Mouse (Mus musculus) kidney, embryonic 14.5 days (tissue): ENCODE data around the gene Efna5. TPM values are rescaled to one million over a fixed set of nuclear protein-coding genes. Genes with fewer than 3 reads are reported as not detected.
A peak's percentile ranks its signal among the peaks of the same experiment; 100 is the strongest.

Experiments used
- ATAC-seq: fragments of 200-750 bp; cut with Nextera tagmentation; 2 replicates; pipeline ENCODE4 v1.8.0; 2017; ENCODE audit warnings: moderate number of reproducible peaks, mild to moderate bottlenecking, moderate TSS enrichment, moderate library complexity; ENCODE audit not compliant: low FRiP score, low TSS enrichment
- H3K27ac ChIP-seq: fragments of 300-500 bp; sonication (generic); 2 replicates; pipeline ENCODE4 v1.5.1; 2014; ENCODE audit warnings: low read depth, mild to moderate bottlenecking, low read length, moderate library complexity, mixed read lengths
- H3K27me3 ChIP-seq: fragments of 300-500 bp; sonication (generic); 2 replicates; pipeline ENCODE4 v1.6.1; 2014; ENCODE audit warnings: mild to moderate bottlenecking, low read length; ENCODE audit not compliant: control insufficient read depth, insufficient read depth
- H3K36me3 ChIP-seq: fragments of 300-500 bp; sonication (generic); 2 replicates; pipeline ENCODE4 v1.6.1; 2014; ENCODE audit warnings: low read length, mixed read lengths; ENCODE audit not compliant: control insufficient read depth, insufficient read depth
- H3K4me1 ChIP-seq: fragments of 300-500 bp; sonication (generic); 2 replicates; pipeline ENCODE4 v1.6.1; 2014; ENCODE audit warnings: low read length, mixed read lengths; ENCODE audit not compliant: control insufficient read depth, insufficient read depth
- H3K4me2 ChIP-seq: fragments of 300-500 bp; sonication (generic); replicated peaks from 2 replicates; pipeline ENCODE4 v1.6.1; 2014; ENCODE audit warnings: low read depth, mild to moderate bottlenecking, low read length
- H3K4me3 ChIP-seq: fragments of 300-500 bp; sonication (generic); 2 replicates; pipeline ENCODE4 v1.5.1; 2014; ENCODE audit warnings: mild to moderate bottlenecking, low read length
- H3K9ac ChIP-seq: fragments of 300-500 bp; sonication (generic); 2 replicates; pipeline ENCODE4 v1.6.1; 2014; ENCODE audit warnings: low read depth, mild to moderate bottlenecking, low read length, moderate library complexity
- H3K9me3 ChIP-seq: fragments of 300-500 bp; sonication (generic); 2 replicates; pipeline ENCODE4 v1.6.1; 2016; ENCODE audit warnings: low read length; ENCODE audit not compliant: control insufficient read depth
- WGBS: fragments of 180-500 bp; shearing (Covaris S2); extraction: QIAGEN DNeasy Blood & Tissue Kit; methylation state at CpG from one replicate; pipeline ENCODE4 v1.1.7; 2014; 5-methylcytosine and 5-hydroxymethylcytosine counted together
- polyA plus RNA-seq: library from polyadenylated mRNA; unstranded; fragments of >200 nt; fragmentation: Nextera tagmentation; extraction: Ambion mirVana; gene quantifications from 2 replicates; pipeline ENCODE4 v1.2.1, GENCODE M21; 2014

Gene Efna5
- polyA plus RNA-seq, 1 experiment from 2014 or later = 36.4 TPM

GRCm38 (mm10) chr17:62863004-62863403 is 18.1 kb downstream of the Efna5 start:
- Histone ChIP-seq H3K4me1 (0 out of 2 replicates have a peak, but pooled peaks cover 8% of the 10 kb centered on the region), H3K27me3 (no peaks in the 10 kb centered on the region), H3K9me3 (peaks cover 3% of the 10 kb centered on the region; the same call in 1 of the 2 replicates), H3K36me3 (no peaks in the 10 kb centered on the region), H3K4me2 (no peak overlapping the region), H3K27ac (no peak overlapping the region), H3K4me3 (no peak overlapping the region), H3K9ac (no peak overlapping the region)
- WGBS = 64% methylated on average over 3 of the region's 3 CpGs
- ATAC-seq = no peak

- no peak for ATAC-seq
- Histone ChIP-seq H3K27ac (peak overlapping the region; percentile 32; the same call in 1 of the 2 replicates), H3K4me2 (no peak overlapping the region), H3K4me1 (0 out of 2 replicates have a peak, but pooled peaks cover 8% of the 10 kb centered on the region), H3K9ac (no peak overlapping the region), H3K27me3 (no peaks in the 10 kb centered on the region), H3K9me3 (peaks cover 3% of the 10 kb centered on the region; the same call in 1 of the 2 replicates), H3K4me3 (no peak overlapping the region), H3K36me3 (no peaks in the 10 kb centered on the region)
- 45% methylated on average over 12 of the region's 12 CpGs for WGBS
Observed at GRCm38 (mm10) chr17:62862298-62862999, 18.7 kb downstream of the Efna5 start.

DNA sequence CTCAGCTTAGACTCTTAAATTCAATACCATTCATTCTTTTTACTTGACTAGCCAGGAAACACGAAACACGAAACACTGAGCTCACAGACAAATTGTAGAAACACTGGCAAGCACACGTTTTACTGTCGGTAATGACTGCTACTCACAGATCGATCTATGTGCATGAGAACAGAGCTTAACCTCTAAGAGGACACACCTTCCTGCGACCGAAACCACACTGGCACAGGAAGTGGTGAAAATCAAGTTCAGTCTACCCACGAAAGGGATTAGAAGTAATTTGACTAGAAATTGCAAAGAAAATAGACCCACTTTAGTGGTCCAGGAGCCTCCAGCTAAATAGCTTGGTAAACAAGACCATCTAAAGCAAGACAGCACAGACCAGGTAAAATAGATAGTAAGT is 23.8 kb downstream of the Efna5 start:
- no peaks in the 10 kb centered on the region for H3K36me3 ChIP-seq
- H3K9ac ChIP-seq = no peak overlapping the region

DNA sequence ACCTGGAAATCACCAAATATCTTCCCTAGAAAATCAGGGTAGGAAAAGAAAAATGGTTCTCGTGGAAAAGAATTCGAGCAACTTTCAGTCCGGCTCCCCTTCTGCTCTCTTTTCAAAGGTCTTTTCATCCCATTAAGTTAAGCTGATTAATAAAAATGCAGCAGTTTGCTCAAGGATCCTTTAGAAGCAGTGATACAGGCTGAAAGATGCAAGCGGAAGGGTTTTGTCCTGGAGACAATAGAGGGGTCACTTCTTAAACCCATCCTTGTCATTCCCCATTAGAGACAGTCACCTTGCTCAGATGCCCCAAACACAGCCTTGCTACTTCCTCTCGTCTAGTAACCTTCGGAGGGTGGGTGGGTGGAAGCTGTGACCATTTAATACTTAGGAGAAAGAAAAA is 27.4 kb downstream of the Efna5 start:
- H3K4me3 ChIP-seq = no peak overlapping the region
- no peak overlapping the region for H3K4me2 ChIP-seq
- no peak overlapping the region for H3K27ac ChIP-seq
- peaks cover 6% of the 10 kb centered on the region for H3K4me1 ChIP-seq
- H3K36me3 ChIP-seq = no peaks in the 10 kb centered on the region
- no peaks in the 10 kb centered on the region for H3K27me3 ChIP-seq
- no peak overlapping the region for H3K9ac ChIP-seq
- no peak for ATAC-seq
- 28% methylated on average over 6 of the region's 6 CpGs for WGBS
- H3K9me3 ChIP-seq = no peaks in the 10 kb centered on the region

More for the DNA sequence above, 23.8 kb downstream of the Efna5 start:
- Histone ChIP-seq H3K27me3 (no peaks in the 10 kb centered on the region), H3K4me3 (no peak overlapping the region), H3K9me3 (no peaks in the 10 kb centered on the region), H3K27ac (no peak overlapping the region), H3K4me2 (no peak overlapping the region), H3K4me1 (peaks cover 9% of the 10 kb centered on the region)
- WGBS = 74% methylated on average over 8 of the region's 8 CpGs
- no peak for ATAC-seq

DNA sequence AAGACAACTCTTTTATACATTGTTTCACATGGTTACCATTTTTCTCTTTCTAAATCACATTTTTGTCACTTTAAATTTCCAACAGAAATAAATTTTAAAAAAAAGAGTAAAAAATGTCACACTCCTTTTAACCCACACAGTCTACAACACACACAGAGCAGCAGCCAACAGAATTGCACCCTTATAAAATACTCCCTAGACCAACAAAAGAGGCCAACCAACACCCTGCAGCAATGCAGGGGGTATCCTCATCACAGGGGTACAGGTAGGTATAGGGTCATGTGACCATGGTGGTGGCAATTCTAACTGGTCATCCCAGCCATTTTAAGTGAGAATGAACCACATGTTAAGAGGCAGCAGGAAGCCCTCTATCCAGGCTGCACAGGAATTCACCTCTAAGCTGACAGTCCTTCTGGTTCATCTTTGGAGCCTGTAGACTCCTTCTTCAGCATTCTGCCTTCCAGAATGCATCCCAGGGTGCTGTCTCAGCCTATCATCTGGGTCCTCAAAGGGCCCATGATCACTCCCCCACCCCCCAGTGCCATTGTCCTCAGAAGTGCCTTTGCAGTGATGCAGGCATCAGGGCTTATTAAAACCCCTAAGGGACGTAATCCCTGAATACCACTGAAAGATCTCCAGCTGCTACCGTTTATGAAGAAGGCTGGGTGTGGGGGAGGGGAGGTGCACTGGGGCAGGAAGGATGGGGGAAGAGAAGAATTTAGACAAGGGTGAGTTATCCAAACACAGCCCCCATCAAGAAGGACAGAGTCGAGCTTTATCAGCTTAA is 28.1 kb downstream of the Efna5 start:
- Histone ChIP-seq H3K36me3 (no peaks in the 10 kb centered on the region), H3K4me1 (peaks cover 6% of the 10 kb centered on the region), H3K27me3 (no peaks in the 10 kb centered on the region), H3K4me3 (no peak overlapping the region), H3K27ac (no peak overlapping the region), H3K9ac (no peak overlapping the region), H3K9me3 (no peaks in the 10 kb centered on the region), H3K4me2 (no peak overlapping the region)
- WGBS = 10% methylated on average over 3 of the region's 3 CpGs
- peak; percentile 61; the same call in 1 of the 2 replicates for ATAC-seq

DNA sequence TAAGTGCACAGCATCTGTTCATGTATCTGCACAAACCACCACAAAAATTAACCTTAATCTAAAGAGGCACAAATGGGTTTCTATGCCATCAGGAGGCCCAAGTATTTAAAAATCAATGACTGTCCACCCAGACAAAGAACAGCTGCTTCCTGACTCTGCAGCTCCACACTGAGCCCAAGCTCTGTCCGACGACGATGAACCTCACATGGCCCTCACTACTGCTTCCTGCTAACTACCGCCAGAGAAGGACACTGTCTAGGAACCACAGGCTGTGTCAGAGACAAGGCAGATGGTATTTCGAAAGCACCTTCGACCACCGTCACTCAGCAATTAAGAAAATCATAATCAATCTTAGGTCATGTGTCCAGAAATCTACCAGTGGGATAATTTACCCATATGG is 29.8 kb downstream of the Efna5 start:
- Histone ChIP-seq H3K4me3 (no peak overlapping the region), H3K27ac (no peak overlapping the region), H3K36me3 (no peaks in the 10 kb centered on the region), H3K4me2 (no peak overlapping the region), H3K9ac (no peak overlapping the region), H3K4me1 (peaks cover 7% of the 10 kb centered on the region), H3K27me3 (no peaks in the 10 kb centered on the region), H3K9me3 (no peaks in the 10 kb centered on the region)
- 33% methylated on average over 7 of the region's 7 CpGs for WGBS
- ATAC-seq = peak; percentile 67; the same call in 1 of the 2 replicates

DNA sequence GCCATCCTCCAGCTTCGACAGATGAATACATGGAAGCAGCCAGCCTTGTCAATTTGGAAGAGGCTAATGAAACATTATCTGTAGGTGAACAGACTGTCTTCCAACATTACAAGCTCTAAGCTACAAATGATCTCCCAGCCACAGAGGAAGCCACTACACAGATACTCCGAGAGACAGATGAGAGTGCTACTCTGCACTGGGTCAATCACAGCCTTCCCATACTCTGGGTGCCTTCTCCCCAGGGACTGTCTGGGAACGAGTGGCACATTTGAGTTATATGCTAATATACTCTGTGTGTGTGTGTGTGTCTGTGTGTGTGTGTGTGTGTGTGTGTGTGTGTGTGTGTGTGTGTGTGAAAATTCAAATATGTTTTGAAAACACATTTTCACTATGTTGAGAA is 30.5 kb downstream of the Efna5 start:
- no peaks in the 10 kb centered on the region for H3K9me3 ChIP-seq
- 55% methylated on average over 3 of the region's 3 CpGs for WGBS
- H3K27me3 ChIP-seq = no peaks in the 10 kb centered on the region
- no peak overlapping the region for H3K27ac ChIP-seq
- H3K36me3 ChIP-seq = no peaks in the 10 kb centered on the region
- no peak overlapping the region for H3K4me3 ChIP-seq
- ATAC-seq = no peak
- no peak overlapping the region for H3K4me2 ChIP-seq
- H3K4me1 ChIP-seq = peaks cover 12% of the 10 kb centered on the region
- H3K9ac ChIP-seq = no peak overlapping the region

DNA sequence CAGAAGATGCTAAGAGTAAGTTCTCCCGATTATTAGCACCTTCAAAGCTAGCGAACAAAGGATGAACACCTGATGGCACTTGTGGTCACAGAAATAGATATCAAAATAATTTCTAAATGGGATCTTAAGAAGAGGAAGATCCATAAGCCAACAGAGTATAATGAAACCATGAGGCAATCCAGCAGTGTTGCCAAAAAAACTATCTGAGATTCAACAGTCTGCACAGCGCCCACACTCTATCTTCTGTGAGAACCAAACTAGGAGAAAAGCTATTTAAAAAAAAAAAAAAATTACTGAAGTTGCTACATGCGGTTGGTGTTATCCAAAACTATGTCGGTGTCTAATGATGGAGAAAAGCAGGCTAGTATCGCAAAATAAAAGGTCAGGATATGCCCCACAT is 31.4 kb downstream of the Efna5 start:
- H3K4me3 ChIP-seq = no peak overlapping the region
- H3K36me3 ChIP-seq = no peaks in the 10 kb centered on the region
- H3K4me2 ChIP-seq = no peak overlapping the region
- no peaks in the 10 kb centered on the region for H3K9me3 ChIP-seq
- peaks cover 14% of the 10 kb centered on the region for H3K4me1 ChIP-seq
- no peak for ATAC-seq
- WGBS = 85% methylated on average over 6 of the region's 6 CpGs
- H3K9ac ChIP-seq = no peak overlapping the region
- no peak overlapping the region for H3K27ac ChIP-seq
- no peaks in the 10 kb centered on the region for H3K27me3 ChIP-seq

GRCm38 (mm10) chr17:62845656-62846055 is 35.5 kb downstream of the Efna5 start:
- Histone ChIP-seq H3K4me2 (no peak overlapping the region), H3K36me3 (no peaks in the 10 kb centered on the region)
- 48% methylated on average over 5 of the region's 5 CpGs for WGBS

More at GRCm38 (mm10) chr17:62845656-62846055, 35.5 kb downstream of the Efna5 start:
- Histone ChIP-seq H3K9ac (no peak overlapping the region), H3K4me3 (no peak overlapping the region), H3K4me1 (peaks cover 8% of the 10 kb centered on the region; the same call in 1 of the 2 replicates), H3K27me3 (no peaks in the 10 kb centered on the region), H3K27ac (no peak overlapping the region), H3K9me3 (no peaks in the 10 kb centered on the region)
- no peak for ATAC-seq
